Mouse (Mus musculus) left cerebral cortex, postnatal 14 days (tissue): ENCODE measurements at regions not wholly inside any gene's neighbourhood (a gene's known extent, or its start where the extent isn't known, plus 50 kb on each side); places are given as distances from the start of the nearest gene placed in this dataset.

Experiments used
- DNase-seq, 2 experiments: peaks; one replicate each; pipeline ENCODE4 v3.0.0; 2021 to 2022; ENCODE audit warnings: low spot score in 2 of 2, mixed read lengths in 1 of 2
- intact Hi-C: fragments of 180-260 bp; cut with DNase I; formaldehyde crosslinking; loops from one replicate; pipeline ENCODE4 v1.15.1; 2025

DNA sequence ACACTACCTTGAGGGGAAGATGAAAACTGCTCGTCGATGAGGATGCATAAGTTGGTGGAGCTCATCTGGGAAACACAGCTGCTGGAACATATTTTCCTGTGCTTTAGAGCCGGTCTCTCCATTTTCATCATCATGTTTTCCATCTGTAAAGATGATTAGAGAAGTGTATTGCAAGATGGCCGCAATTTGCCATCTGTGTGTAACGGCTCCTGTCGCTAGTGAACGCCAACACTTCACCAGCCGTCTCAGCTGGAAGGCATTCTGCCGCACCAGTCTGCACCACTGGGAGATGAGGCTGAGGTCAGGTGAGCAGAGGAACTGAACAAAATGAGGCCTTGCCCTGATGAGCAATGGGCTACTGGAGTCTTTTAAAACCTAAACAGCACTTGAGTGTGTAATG lies 57.4 kb downstream of the Gm21962 start:
- intact Hi-C loops = no loop called here
- DNase-seq = no peak

DNA sequence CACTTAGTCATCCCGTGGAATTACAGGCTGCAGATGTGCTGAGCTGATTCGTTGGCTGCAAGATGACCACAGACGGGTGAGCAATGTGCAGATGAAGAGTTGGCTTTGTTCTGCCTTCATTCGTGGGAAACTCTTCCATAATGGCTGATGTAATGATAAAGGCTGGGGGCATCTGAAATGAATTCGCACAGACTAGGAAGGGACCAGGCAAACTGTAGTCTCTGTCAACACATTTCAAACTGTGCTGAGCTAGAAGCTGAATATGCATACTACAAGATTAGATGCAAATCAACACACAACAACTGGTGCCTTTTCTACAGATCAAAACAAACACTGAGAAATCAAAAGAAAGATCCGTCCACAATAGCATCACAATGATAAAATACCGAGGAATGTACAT lies 58.1 kb downstream of the Gm21962 start:
- intact Hi-C loops = no loop called here
- DNase-seq = no peak

DNA sequence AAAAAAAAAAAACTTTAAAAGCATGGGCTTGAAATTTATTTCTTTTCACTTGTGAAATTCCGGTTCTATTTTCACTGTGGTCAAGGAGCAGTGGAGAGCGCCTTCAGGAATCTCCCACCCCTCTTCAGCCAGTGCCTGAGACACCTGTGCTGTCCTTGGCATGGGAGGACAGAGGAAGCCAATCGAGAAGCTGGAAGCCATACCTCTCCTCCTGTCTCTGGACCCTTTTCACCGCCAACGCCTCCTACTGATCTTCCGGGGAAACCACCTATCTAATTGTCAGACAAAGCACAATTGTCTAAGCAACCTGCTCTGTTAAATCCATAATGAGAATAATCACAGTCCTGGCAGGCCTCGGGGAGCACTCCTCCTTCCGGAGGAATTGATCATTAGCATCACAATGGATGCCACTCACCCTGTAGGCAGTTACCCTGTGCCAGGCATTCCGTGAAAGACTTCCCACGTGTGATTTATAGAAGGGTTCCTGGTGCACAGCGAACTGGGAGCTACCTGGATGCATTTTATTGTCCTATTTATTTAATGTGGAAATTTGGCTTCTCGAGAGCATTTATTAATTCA lies 66.0 kb downstream of the Gm21962 start:
- no peak for DNase-seq
- intact Hi-C loops = no loop called here

DNA sequence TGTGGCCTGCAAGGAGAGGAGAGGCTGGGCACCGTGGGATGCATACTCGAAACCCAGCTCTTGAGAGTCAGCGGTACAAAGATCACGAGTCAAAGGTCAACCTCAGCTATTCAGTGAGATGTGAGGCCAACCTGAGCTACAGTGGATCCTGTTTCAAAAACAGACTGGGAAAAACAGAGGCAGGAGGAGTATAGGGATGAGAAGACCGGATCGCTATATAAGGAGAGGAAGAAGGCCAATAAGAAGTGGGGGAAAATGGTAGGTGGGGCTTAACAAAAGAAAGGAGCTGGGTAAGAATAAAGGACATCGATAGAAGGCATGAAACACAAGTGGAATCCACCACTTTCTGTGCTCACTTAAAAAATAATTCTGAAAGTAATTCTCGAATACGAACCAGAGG lies 70.2 kb downstream of the Gm21962 start:
- no peak for DNase-seq
- intact Hi-C loops = no loop called here

DNA sequence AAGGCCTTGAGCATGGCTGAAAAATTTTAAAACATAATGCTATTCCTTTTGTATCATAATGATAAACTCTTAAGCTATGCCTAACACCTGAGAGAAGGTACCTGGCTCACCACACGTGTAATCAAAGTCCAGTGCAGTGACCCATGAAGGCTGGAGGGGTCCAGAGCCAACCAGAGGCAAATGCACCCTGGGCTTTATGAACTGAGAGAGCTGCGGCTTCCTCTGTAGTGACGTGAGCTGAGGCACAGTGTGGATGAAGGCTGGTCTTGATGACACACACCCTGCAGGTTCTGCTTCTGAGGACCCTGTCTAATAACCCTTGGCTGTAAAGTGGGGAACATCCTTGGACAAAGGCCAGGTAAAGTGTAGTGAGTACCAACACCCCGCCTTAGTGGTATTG lies 70.8 kb downstream of the Gm21962 start:
- intact Hi-C loops = no loop called here

DNA sequence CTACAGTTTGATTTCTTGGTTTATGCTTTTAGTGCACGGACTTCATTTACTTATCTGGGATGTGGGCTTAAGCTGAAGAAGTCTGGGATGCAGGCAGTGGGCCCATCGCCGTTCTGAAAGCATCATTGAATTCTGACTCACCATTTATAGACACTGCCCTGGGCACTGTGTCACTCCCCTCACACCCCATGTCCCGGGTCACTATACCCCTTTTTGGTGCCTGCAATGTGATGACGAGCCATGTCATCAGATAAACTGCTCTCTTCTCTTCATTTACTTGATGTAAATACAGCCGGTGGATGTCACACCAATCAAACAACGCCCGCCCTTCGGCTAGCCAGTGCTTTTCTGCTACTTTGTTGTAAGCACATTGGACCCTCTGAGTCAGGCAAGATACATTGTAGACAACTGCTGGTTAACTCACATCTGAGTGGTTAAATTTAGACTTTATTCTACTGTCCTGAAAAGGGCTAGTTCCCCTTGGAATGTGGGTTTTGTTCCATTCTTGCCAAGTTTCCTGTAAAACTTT lies 80.5 kb downstream of the Gm21962 start:
- DNase-seq = no peak
- intact Hi-C loops = loop anchor here (5.0 to 10.0 kb wide), 4 partner anchors 129 to 1867 kb away; partner anchors contain the start of genes Ddit4l and Ppp3ca

More for the DNA sequence above, 70.8 kb downstream of the Gm21962 start:
- no peak for DNase-seq

DNA sequence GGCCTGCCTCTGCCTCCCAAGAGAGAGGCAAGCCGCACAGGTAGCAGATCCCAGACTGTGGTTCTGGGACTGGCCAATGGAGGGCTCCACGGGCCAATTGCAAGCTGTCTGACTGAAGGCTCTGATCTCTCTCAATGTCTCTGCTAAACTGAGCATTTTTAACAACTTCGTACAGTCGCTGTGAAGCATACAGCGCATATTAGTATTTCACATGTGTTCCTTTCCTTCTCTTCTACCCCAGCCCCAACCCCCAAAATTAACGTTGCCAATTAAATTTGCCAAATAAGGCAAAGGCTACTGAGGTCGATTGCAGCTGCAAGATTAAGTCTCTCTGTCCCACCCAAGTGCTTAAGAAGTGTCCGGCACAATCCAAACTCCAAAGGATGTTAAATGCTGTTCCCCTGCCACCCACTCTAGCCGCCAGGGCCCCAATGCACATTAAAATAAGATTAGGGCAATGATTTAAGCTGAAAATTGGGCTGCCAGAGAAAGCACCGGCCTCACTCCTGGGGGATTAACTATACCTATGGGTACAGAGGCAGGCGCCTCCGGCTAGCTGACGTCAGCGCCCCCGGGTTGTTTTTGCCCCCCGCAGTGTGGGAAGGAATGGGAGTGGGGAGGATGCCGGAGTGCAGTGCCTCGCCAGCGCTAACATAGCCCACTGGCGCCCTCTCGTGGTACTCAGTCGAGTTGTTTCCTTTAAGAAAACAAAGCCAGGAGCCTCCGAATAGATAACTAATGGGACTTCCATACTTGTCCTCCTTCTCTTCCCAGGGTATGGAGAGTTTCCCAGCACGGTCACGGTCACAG lies 81.3 kb downstream of the Gm21962 start:
- intact Hi-C loops = loop anchor here (5.0 to 10.0 kb wide), 4 partner anchors 130 to 1868 kb away; partner anchors contain the start of genes Ddit4l and Ppp3ca
- DNase-seq = peak; percentile 88 to 90

DNA sequence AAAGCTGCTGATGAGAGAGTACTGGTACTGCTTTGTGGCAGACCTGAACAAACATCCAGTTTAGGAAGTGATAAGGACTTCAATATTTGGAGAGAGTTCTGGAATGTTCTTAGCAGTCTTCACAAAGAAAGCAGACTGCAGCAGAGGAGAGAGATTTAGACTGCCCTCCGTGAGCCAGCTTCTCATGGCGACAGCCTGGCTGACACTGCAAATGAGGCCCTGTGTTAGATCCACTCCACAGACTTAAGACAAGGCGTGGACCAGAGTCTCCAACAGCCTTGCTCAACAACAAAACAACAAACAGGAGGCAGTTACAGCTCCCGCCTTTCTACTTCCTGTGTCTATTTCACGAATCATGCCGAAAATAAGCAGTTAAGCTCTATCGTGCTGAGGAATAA lies 81.9 kb downstream of the Gm21962 start:
- DNase-seq = peak in 1 of 2 experiments; percentile 17
- intact Hi-C loops = loop anchor here (5.0 to 10.0 kb wide), 4 partner anchors 131 to 1868 kb away; partner anchors contain the start of genes Ddit4l and Ppp3ca

DNA sequence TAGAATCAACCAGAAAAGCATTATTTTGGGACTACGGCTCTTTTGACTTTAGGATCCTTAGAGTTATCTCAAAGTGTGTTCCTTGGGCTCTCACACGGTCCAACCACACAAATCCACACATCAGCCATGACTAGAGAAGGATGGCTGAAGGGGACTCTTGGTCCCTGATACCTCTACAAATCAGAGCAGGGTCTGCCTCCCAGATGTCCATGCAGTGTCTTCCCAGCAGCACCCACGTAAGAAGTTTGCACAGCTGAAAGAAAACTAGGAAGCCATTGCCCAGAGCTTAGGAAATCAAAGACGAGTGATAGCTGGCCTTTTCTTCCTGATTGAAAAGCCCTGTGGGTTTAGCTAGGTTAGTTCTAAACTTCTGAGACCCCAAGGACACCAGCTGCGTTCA lies 84.1 kb downstream of the Gm21962 start:
- DNase-seq = no peak
- intact Hi-C loops = loop anchor here (10.0 kb wide), 3 partner anchors 331 to 1871 kb away; partner anchors contain the start of gene Ppp3ca

DNA sequence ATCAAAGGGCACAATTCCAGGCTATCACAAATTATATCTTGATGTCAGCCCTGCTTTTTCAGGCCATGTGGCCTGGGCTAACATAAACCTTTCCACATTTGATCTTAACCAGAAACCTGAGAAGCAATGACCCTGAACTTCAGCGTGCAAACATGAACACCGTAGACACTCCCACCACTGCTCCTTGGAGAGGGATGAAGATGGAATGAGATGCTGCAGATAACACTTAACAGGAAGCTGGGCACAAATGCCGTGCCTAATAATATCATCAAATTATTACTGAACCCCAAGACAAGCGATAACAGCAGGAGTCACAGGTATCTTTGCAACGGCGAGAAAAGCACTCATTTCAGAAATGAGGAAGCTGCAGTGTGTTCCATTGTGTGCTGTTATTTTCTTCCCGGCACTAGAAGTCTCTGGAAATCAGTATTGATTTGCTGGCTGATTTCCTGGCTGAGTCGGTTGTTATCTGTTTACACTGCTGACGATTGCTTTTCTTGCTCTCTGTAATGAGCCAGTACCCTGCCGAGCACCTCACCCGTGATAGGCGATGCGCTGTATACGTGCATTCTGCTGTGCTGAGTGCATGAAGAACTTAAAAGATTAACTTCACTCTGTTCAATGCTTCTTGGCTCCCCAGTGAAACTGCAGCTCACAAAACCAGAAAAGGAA lies 91.0 kb downstream of the Gm21962 start:
- intact Hi-C loops = no loop called here
- no peak for DNase-seq

DNA sequence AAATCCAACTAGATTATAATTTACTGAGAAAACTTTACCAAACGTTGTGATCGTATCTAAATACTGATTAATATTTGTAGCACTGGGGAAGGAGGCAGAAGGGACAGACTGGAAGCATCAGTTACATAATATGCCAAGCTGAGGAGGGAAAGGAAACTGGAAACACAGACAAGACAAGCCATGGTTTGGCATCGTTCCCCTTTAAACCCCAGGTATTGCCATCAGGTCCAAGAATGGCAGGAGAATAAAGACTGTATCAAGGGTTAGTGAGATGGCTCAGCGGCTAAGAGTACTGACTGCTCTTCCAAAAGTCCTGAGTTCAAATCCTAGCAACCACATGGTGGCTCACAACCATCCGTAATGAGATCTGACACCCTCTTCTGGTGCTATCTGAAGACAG lies 92.1 kb downstream of the Gm21962 start:
- intact Hi-C loops = no loop called here
- DNase-seq = no peak

DNA sequence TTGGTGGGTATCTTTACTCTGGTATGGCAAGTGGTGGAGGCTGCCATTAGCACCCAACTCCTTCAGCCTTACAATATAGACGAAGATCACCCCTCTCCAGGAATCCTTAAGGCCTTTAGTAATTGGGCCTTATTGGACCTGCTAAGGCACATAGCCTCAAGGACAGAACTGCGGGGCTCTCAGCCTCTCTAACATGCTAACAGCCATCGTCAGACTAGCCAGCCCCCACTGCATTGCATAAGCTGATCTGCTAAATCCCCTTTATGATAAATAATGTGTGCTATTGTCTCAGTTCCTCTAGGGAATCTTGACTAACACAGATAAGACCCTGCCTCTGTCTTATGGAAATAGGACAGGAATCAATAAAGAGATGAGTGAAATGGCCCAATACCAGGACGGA lies 95.7 kb upstream of the H2afz start:
- intact Hi-C loops = no loop called here
- DNase-seq = no peak

DNA sequence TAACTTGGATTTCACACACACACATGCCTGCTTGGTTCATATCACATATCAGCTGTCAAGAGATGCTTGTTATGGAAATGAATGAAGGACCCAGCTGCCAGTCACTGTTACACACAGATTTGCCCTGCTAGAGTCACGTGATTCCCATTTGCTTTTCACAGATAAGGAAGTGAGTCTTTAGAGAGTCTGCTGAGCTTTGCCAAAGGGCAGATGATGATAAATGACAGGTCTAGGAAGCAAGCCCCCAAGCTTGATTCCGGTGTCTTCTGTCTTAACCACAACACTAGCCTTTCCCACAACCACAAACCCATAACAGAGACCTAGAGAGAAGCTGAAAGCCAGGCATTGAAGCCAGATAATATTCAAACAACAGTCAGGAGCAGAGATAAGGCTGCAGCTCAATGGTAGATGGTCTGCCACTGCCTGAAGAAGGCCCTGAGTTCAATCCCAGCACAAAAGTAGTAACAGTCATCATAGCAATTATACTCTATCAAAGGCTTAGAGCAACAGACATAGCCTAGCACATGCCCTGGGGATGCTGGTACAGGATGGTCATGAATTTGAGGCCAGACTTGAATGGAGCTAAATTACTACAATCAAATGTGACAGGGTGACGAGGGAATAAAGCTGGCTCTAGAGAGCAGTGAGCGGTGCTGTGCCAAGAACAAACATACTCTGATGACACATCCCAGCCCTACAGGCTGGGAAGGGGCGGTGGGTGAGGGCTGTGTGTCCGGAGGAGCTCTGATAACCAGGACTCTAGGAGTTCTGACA lies 89.0 kb upstream of the H2afz start:
- DNase-seq = no peak
- intact Hi-C loops = loop anchor here (10.0 kb wide), 1 partner anchor 660 kb away; no protein-coding TSS in a partner anchor

DNA sequence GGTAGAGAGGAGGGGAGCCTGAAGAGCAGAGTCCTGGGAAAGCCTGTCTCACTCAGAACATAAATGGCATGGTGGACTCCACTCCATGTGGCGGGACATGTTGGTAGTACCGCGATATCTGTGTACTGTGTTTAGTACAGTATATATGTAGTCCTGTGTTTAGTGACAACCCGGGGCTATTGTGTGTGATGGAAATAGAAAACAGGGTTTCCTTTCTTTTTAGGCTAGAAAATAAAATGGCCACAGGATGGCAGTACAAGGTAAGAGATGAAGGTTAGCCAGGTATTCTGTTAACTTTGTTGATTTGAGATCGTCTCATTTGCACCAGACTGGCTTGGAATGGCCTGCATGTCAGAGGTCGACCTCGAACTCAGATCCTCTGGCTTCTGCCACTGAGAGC lies 86.2 kb upstream of the H2afz start:
- intact Hi-C loops = loop anchor here (2.0 to 10.0 kb wide), 2 partner anchors 367 to 657 kb away; partner anchors contain the start of gene Mttp
- DNase-seq = peak; percentile 54 to 66

DNA sequence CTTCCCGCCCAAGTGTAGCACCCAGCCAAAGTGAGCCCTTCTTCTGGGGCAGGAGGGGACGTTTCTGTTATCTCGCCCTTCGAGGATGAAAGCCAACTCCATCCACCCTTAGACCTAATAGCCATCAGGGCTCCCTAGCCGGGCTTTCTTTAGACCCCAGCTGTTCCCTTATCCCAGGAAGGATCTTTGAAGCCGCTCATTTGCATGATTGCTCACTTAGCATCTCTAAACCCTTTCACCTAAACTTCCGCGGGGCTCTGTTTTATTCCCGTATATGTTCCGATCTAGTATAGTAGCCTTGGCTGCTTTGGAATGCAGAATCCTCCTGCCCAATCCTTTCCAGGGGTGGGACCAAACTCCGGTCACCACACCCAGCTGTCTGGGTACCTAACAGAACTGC lies 84.3 kb upstream of the H2afz start:
- DNase-seq = no peak
- intact Hi-C loops = loop anchor here (5.0 kb wide), 1 partner anchor 82 kb away; the partner anchor contains the start of gene H2afz

DNA sequence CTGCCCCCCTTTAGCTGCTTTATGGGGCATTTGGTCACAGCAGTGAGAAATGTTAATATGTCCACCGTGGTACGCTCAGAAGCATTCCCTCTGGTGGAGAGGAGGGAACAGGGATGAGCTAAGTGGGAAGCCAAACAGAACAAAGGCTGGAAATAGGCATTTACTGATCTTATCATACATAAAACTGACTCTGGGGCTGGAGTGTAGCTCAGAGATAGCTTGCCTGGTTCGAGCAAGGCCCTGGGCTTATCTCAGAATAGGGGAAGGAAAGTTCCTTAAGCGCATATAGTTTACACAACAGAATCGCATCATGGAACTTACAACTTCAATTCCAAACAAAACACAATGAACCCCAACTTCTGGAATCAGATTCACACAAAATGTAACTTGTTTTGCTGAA lies 81.5 kb upstream of the H2afz start:
- intact Hi-C loops = loop anchor here (5.0 kb wide), 1 partner anchor 79 kb away; the partner anchor contains the start of gene H2afz
- no peak for DNase-seq

DNA sequence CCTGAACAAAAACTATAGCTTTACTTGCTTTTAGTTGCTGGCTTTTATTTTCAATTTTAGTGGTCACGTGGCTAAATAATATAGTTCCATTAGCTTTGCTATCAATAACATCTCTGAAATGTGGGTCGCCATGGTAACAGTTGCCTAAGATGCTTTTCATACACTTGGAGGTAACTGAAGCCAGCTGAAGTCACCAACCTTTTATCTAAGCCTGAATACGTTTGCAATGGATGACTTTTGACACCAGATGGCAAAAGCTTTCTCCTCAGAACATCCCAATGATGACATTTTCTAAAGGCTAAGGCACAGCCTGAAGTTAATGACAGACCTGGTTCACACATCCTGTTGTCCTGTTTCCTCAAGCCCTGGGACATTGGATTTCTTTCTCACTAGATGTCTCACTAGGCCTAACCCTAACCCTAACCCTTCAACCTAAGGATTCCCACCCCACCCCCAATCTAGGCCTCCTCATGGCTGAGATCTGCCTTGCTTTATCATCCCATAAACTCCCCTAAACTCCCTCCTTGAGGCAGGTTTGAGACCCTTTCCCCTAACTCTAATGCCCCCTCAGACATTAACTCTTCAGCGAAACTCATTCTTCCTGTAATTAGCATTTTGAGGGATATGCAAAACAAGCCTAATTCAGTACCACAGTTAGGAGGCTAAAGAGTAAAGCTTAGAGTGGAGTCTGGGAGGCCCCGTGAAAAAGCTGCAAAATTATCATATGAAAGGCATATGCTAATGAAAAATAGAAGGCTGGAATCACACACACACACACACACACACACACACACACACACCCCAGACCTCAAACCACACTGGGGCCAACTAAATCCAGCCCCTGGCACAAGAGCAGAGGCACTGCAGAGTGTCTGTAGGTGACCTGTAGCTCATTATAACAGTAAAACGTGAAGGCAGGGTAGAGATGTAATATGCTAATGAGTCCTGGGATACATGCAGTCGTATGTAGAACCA lies 80.1 kb upstream of the H2afz start:
- DNase-seq = no peak
- intact Hi-C loops = loop anchor here (5.0 kb wide), 1 partner anchor 78 kb away; the partner anchor contains the start of gene H2afz

DNA sequence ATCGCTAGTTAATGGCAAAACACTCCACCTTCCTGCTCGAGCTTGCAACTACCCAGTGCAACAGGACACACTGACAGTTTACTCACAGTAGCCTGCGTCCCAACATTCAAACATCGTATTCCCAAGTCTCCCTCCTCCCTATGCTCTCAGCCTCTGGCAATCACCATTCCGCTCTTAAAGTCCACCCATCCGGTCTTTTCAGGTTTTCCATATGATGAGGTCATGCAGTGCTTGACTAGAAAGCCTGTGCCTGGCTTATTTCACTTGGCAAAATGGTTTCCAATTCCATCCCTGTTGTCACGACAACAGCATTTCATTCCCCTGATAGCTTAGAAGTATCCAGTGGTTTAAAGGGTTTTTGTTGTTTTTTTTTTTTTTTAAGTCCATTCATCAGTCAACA lies 79.1 kb upstream of the H2afz start:
- intact Hi-C loops = no loop called here
- peak in 1 of 2 experiments; percentile 53 for DNase-seq
